Mouse (Mus musculus) midbrain, embryonic 13.5 days (tissue): ENCODE data around the gene Hoxc10. TPM values are rescaled to one million over a fixed set of nuclear protein-coding genes. Genes with fewer than 3 reads are reported as not detected.

Source experiments
- ATAC-seq: fragments of 200-750 bp; cut with Nextera tagmentation; 2 replicates; pipeline ENCODE4 v1.8.0; 2017; ENCODE audit warnings: mild to moderate bottlenecking, moderate TSS enrichment, moderate library complexity
- H3K27ac ChIP-seq: fragments of 300-500 bp; sonication (generic); 2 replicates; pipeline ENCODE4 v1.5.1; 2015; ENCODE audit warnings: inconsistent platforms, mild to moderate bottlenecking, moderate library complexity
- H3K27me3 ChIP-seq: fragments of 300-500 bp; sonication (generic); 2 replicates; pipeline ENCODE4 v1.6.1; 2015; ENCODE audit warnings: mild to moderate bottlenecking, inconsistent platforms
- H3K36me3 ChIP-seq: fragments of 300-500 bp; sonication (generic); 2 replicates; pipeline ENCODE4 v1.6.1; 2015; ENCODE audit warnings: mild to moderate bottlenecking, inconsistent platforms
- H3K4me1 ChIP-seq: fragments of 300-500 bp; sonication (generic); replicated peaks from 2 replicates; pipeline ENCODE4 v1.6.1; 2015; ENCODE audit warnings: inconsistent platforms
- H3K4me2 ChIP-seq: fragments of 300-500 bp; sonication (generic); replicated peaks from 2 replicates; pipeline ENCODE4 v1.6.1; 2015; ENCODE audit warnings: moderate library complexity, mild to moderate bottlenecking, inconsistent platforms
- H3K4me3 ChIP-seq: fragments of 300-500 bp; sonication (generic); replicated peaks from 2 replicates; pipeline ENCODE4 v1.5.1; 2015; ENCODE audit warnings: mild to moderate bottlenecking, inconsistent platforms
- H3K9ac ChIP-seq: fragments of 300-500 bp; sonication (generic); replicated peaks from 2 replicates; pipeline ENCODE4 v1.6.1; 2015; ENCODE audit warnings: mild to moderate bottlenecking, inconsistent platforms
- H3K9me3 ChIP-seq: fragments of 300-500 bp; sonication (generic); 2 replicates; pipeline ENCODE4 v1.6.1; 2016; ENCODE audit warnings: mild to moderate bottlenecking, inconsistent platforms
- WGBS: fragments of 180-500 bp; shearing (Covaris S2); methylation state at CpG from one replicate; pipeline ENCODE4 v1.1.7; 2015; 5-methylcytosine and 5-hydroxymethylcytosine counted together
- polyA plus RNA-seq: library from polyadenylated mRNA; unstranded; fragments of >200 nt; fragmentation: Nextera tagmentation; extraction: Ambion mirVana; gene quantifications from 2 replicates; pipeline ENCODE4 v1.2.1, GENCODE M21; 2015

Hoxc10 gene
- polyA plus RNA-seq, 1 experiment from 2014 or later, result not detected

DNA sequence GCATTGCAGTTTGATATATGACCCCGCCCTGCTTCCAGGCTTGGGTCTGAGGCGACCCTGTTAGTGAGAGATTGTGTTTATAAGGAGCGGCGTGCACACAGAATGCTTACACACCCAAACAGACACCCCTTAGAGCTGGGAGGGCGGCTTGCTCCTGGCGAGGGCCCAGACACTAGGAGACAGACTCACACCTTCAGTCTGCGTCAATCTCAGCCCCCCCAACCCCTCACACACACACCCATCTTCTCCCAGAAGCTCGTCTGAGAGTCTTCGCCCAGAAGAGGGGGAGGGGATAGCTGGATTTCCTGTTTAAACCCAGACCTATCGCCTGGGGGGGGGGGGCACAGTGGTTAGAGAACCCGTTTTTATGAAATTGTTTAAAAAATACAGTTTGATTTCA, 33.4 kb downstream of the Hoxc10 start:
- ATAC-seq, result no peak
- Histone ChIP-seq H3K4me2 (no peak overlapping the region), H3K27me3 (peaks cover 100% of the 10 kb centered on the region), H3K9ac (no peak overlapping the region), H3K27ac (no peak overlapping the region), H3K36me3 (no peaks in the 10 kb centered on the region), H3K4me1 (peaks cover 7% of the 10 kb centered on the region), H3K9me3 (no peaks in the 10 kb centered on the region), H3K4me3 (no peak overlapping the region)
- WGBS, result 2% methylated on average over 11 of the region's 11 CpGs

- no peak for ATAC-seq
- H3K9ac ChIP-seq, result no peak overlapping the region
- no peak overlapping the region for H3K4me2 ChIP-seq
- peaks cover 100% of the 10 kb centered on the region for H3K27me3 ChIP-seq
- H3K4me3 ChIP-seq, result no peak overlapping the region
- no peak overlapping the region for H3K27ac ChIP-seq
- 1% methylated on average over 24 of the region's 24 CpGs for WGBS
- no peaks in the 10 kb centered on the region for H3K36me3 ChIP-seq
- no peaks in the 10 kb centered on the region for H3K9me3 ChIP-seq
- peaks cover 7% of the 10 kb centered on the region for H3K4me1 ChIP-seq
These were observed 33.9 kb downstream of the Hoxc10 start for GRCm38 (mm10) chr15:103000501-103000901.

- H3K36me3 ChIP-seq, result no peaks in the 10 kb centered on the region
- H3K27me3 ChIP-seq, result peaks cover 100% of the 10 kb centered on the region
- H3K4me3 ChIP-seq, result no peak overlapping the region
- WGBS, result 10% methylated on average over 2 of the region's 2 CpGs
- no peak overlapping the region for H3K9ac ChIP-seq
- H3K4me1 ChIP-seq, result peaks cover 7% of the 10 kb centered on the region
- H3K4me2 ChIP-seq, result no peak overlapping the region
- no peak for ATAC-seq
- no peak overlapping the region for H3K27ac ChIP-seq
- H3K9me3 ChIP-seq, result no peaks in the 10 kb centered on the region
These were observed 34.8 kb downstream of the Hoxc10 start for GRCm38 (mm10) chr15:103001370-103001769.

- Histone ChIP-seq H3K4me3 (no peak overlapping the region), H3K36me3 (no peaks in the 10 kb centered on the region), H3K27me3 (peaks cover 100% of the 10 kb centered on the region), H3K27ac (no peak overlapping the region), H3K4me2 (no peak overlapping the region), H3K9me3 (no peaks in the 10 kb centered on the region), H3K9ac (no peak overlapping the region), H3K4me1 (peaks cover 7% of the 10 kb centered on the region)
- ATAC-seq, result no peak
- 3% methylated on average over 4 of the region's 4 CpGs for WGBS
These were observed 35.6 kb downstream of the Hoxc10 start for GRCm38 (mm10) chr15:103002156-103002555.

DNA sequence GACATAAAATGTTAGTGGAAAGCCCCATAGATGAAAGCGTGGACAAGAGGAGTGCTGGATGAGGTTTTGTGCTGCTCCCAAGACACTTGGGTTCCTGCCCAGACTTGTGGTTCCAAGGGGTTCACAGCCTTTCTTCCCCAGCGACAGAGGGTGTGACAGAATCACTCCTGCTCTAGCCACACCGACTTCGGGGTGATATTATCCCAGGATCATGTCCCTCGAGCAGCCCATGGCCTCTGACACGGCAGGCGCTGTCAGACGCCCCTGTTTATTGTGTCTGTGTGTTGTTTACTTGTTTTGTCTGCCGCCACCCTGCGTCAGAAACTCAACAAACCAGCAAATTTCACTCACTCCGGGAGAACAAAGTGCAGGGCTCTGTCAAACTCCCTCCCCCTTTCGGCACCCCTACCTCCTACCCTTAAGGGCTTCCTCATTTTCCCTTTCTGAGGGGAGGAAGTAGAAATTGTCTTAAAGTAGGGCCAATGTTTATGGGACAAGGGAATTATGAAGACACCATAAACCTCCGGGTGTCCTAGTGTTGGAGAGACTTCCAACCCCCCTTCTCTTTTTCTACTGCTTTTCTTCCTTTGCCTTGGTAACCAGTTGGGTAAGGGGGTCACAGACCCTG, 36.3 kb downstream of the Hoxc10 start:
- Histone ChIP-seq H3K27ac (no peak overlapping the region), H3K4me2 (no peak overlapping the region), H3K27me3 (peaks cover 100% of the 10 kb centered on the region), H3K4me3 (no peak overlapping the region), H3K9me3 (no peaks in the 10 kb centered on the region), H3K36me3 (no peaks in the 10 kb centered on the region), H3K9ac (no peak overlapping the region), H3K4me1 (peaks cover 7% of the 10 kb centered on the region)
- under 1% methylated on average over 13 of the region's 13 CpGs for WGBS
- ATAC-seq, result no peak

DNA sequence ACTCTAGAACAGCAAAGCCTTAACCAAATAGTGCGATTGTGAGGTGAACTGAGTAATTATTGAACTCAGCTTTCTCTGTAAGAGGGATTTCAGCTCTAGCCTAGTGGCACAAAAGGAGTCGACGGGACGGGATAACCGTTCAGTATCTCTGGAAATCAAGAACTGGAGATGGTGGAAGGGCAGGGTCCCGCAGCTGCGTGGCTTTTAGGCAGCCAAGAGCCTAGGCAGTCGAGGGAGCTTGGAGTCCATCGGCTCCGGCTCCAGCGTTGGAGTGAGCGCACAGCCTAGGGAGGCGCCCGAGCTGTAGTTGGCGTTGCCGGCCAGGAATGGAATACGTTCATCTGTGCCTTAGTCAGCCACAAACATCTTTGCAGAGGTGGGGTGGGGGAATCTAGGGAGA, 38.7 kb downstream of the Hoxc10 start:
- Histone ChIP-seq H3K9ac (no peak overlapping the region), H3K4me3 (no peak overlapping the region), H3K4me2 (no peak overlapping the region), H3K36me3 (no peaks in the 10 kb centered on the region), H3K27ac (no peak overlapping the region), H3K9me3 (no peaks in the 10 kb centered on the region), H3K27me3 (peaks cover 100% of the 10 kb centered on the region), H3K4me1 (no peaks in the 10 kb centered on the region)
- under 1% methylated on average over 17 of the region's 17 CpGs for WGBS
- ATAC-seq, result no peak

DNA sequence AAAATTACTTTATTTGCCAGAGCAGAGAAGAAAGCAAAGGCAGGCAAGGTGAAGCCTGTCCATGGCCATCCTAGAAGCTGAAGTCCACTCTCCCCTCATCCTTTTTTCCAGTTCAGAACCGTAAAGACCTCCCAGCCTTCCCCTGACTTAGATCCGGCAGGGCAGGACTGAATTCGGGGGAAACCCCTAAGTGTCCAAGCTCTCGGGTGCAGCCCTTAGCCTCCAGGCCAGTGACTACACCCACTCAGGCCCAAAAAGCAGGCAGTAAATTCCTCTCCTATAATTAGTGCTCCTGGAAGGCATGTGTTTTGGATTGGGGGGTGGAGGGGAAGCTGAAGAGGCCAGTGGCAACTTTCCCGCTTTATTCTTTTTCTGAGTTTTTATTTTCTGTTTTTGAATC, 39.2 kb downstream of the Hoxc10 start:
- no peak overlapping the region for H3K27ac ChIP-seq
- WGBS, result 5% methylated on average over 5 of the region's 5 CpGs
- ATAC-seq, result no peak
- H3K9me3 ChIP-seq, result no peaks in the 10 kb centered on the region
- no peaks in the 10 kb centered on the region for H3K4me1 ChIP-seq
- H3K4me3 ChIP-seq, result no peak overlapping the region
- H3K27me3 ChIP-seq, result peaks cover 100% of the 10 kb centered on the region
- no peaks in the 10 kb centered on the region for H3K36me3 ChIP-seq
- no peak overlapping the region for H3K4me2 ChIP-seq
- no peak overlapping the region for H3K9ac ChIP-seq

DNA sequence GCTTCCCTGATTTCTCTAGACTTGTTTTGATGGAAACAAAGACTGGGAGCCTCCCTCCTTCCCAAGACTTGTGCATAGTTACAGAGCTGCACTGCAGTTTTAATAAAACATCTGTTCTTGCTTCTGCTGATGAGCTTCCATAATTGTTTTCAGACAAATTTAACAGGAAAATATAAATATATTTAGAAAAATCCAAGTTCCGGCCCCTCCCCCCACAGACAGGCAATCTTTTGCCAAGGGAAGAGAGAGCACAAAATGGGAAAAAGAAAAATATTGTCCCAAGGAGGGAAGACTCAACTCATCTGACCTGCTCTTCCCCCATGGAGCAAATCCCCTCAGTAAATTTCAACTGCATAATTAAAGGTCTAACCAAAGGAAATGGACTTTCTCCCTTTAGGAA, 39.7 kb downstream of the Hoxc10 start:
- Histone ChIP-seq H3K9me3 (no peaks in the 10 kb centered on the region), H3K27ac (no peak overlapping the region), H3K4me3 (no peak overlapping the region), H3K27me3 (peaks cover 100% of the 10 kb centered on the region), H3K9ac (no peak overlapping the region), H3K4me2 (no peak overlapping the region), H3K36me3 (no peaks in the 10 kb centered on the region), H3K4me1 (no peaks in the 10 kb centered on the region)
- WGBS, result 8% methylated on average over 1 of the region's 1 CpGs
- ATAC-seq, result no peak

GRCm38 (mm10) chr15:103009265-103010111, 42.9 kb downstream of the Hoxc10 start:
- peaks cover 7% of the 10 kb centered on the region; the same call in 1 of the 2 replicates for H3K4me1 ChIP-seq
- H3K27ac ChIP-seq, result no peak overlapping the region
- WGBS, result 1% methylated on average over 27 of the region's 27 CpGs
- no peak overlapping the region for H3K9ac ChIP-seq
- H3K9me3 ChIP-seq, result no peaks in the 10 kb centered on the region
- no peak for ATAC-seq
- H3K4me2 ChIP-seq, result no peak overlapping the region
- H3K4me3 ChIP-seq, result no peak overlapping the region
- H3K27me3 ChIP-seq, result peaks cover 99% of the 10 kb centered on the region
- no peaks in the 10 kb centered on the region for H3K36me3 ChIP-seq

DNA sequence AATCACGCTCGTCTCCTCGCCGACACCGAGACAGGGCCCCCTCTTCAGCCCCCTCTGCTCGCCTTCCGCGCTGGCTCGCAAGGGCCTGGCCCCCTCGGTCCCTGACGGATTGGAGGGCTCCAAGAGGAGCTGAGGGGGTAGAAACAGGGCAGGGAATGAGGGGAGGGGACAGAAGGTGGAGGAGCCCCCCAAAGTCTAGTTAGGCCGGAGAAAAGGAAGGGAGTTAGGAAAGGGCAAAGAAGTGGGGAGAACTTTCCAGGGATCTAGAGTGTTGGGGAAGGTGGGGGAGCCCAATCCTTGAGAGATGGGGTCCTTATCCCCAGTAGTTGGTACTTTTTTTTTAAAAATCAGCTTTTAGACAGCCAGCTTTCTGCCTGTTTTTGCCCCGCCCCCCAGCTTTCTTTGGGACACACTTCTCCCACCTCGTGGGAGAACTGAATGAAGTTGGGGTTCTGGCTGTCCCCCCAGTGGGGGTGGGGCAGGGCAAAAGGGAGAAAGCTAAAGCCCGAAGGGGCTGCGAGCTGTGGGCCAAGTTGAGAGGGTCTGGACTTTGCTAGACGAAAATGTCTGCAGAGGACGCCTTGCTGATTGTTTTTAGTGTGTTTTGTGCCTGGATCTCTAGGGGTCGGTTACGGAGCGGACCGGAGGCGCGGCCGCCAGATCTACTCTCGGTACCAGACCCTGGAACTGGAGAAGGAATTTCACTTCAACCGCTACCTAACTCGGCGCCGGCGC, 43.7 kb downstream of the Hoxc10 start:
- H3K4me3 ChIP-seq, result no peak overlapping the region
- no peak for ATAC-seq
- no peak overlapping the region for H3K9ac ChIP-seq
- H3K4me1 ChIP-seq, result peaks cover 7% of the 10 kb centered on the region; the same call in 1 of the 2 replicates
- H3K9me3 ChIP-seq, result no peaks in the 10 kb centered on the region
- no peaks in the 10 kb centered on the region for H3K36me3 ChIP-seq
- no peak overlapping the region for H3K27ac ChIP-seq
- WGBS, result under 1% methylated on average over 31 of the region's 31 CpGs
- peaks cover 99% of the 10 kb centered on the region for H3K27me3 ChIP-seq
- no peak overlapping the region for H3K4me2 ChIP-seq

DNA sequence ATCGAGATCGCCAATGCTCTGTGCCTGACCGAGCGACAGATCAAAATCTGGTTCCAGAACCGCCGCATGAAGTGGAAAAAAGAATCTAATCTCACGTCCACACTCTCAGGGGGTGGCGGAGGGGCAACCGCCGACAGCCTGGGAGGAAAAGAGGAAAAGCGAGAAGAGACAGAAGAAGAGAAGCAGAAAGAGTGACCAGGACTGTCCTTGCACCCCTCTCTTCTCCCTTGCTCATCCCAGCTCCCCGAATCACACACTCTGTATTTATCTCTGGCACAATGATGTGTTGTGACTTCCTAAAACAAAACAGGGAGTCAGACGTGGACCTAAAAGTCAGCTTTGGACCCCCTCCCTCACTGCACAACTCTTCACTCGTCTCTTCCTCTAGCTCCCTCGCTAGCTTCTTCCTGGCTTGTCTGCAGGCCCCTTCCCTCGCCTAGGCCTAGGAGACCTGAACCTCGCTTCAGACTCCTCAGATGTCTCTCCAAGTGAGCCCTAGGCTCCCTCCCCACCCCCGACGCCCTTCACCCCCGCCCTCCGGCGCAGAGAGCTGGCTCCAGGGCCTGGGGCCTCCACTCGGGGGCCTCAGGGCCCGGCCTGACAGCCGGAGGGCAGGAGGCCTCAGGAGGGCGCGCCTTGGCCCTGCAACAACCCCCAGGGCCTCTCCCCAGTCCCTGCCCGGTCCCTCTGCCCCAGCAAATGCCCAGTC, 44.4 kb downstream of the Hoxc10 start:
- H3K4me2 ChIP-seq, result no peak overlapping the region

More for the DNA sequence above, 44.4 kb downstream of the Hoxc10 start:
- Histone ChIP-seq H3K27me3 (peaks cover 99% of the 10 kb centered on the region), H3K4me3 (no peak overlapping the region), H3K4me1 (peaks cover 7% of the 10 kb centered on the region; the same call in 1 of the 2 replicates), H3K27ac (no peak overlapping the region), H3K9ac (no peak overlapping the region), H3K36me3 (no peaks in the 10 kb centered on the region), H3K9me3 (no peaks in the 10 kb centered on the region)
- WGBS, result under 1% methylated on average over 28 of the region's 28 CpGs
- ATAC-seq, result no peak
